Mouse (Mus musculus): ENCODE measurements around the gene Fgfr2. TPM values are rescaled to one million over a fixed set of nuclear protein-coding genes. Genes with fewer than 3 reads are reported as not detected.

The Fgfr2 gene
- polyA plus RNA-seq, 1 experiment from 2014 or later, result 123 TPM

DNA sequence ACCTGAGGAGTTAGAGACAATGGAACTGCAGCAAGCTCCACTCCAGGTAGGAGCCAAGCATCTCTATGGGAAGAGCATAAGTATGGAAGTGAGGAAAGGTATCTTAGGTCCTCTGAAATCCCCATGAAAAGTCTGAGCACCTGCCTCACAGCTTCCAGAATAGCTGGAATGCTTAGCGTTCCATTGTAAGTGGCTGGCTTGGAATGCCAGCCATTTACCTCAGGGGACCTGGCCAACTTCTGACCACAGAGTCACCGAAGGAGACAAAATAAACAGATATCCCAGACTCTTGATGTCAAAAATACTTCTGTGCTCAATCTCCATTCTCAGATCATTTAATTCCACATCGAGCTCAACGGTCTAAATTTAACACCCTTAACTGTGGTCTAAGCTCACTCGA, 2946.1 kb downstream of the Fgfr2 start:
- Histone ChIP-seq H3K4me1 (peaks cover 31% of the 10 kb centered on the region), H3K4me3 (no peak overlapping the region), H3K9ac (no peak overlapping the region), H3K9me3 (no peaks in the 10 kb centered on the region), H3K27ac (no peak overlapping the region; the same call in 1 of the 2 replicates), H3K27me3 (no peaks in the 10 kb centered on the region), H3K4me2 (replicated peaks) (no peak overlapping the region), H3K36me3 (peaks cover 88% of the 10 kb centered on the region)
- no peak for ATAC-seq (ENCODE audit: low FRiP score, low read depth)
- WGBS, result 77% methylated on average over 5 of the region's 5 CpGs

DNA sequence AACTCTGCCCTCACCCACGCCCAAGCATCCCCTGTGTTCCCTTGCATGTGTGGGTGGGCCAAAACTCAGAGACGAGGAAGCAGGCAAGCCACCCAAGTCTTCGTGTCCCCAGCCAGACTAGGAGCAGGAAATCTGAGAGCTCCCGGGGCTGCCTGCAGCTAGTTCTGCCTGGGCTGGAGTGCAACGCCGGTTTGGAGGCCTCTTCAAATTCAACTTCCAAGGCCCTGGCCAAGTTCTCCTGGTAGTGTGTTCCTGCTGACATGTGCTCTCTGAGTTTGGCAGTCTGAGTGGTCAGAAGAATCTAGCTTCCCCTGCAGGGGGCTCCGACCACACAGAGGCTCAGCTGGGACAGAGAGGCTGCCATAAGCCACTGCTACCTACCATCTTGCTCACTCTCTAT, 2948.6 kb downstream of the Fgfr2 start:
- no peak for ATAC-seq (ENCODE audit: low FRiP score, low read depth)
- peaks cover 32% of the 10 kb centered on the region for H3K4me1 ChIP-seq

DNA sequence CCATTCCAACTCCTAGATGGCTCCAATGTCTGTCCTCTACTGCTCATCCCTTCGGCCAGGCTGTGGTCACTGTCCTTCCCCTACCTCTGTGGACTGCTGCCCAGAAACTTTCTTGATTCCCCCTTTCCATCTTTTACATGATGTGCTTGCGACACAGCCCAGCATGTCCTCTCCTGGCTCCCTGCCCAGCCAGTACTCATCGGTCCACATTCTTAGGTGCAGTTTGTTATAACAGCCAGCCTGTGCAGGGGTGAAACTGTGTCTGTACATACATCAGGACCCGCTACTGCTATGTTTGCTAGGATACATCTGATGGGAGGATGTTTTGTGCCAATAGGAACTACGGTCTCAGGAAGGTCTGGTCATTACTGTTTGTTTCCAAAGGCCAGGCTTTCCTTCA, 2949.2 kb downstream of the Fgfr2 start:
- H3K27ac ChIP-seq, result no peak overlapping the region
- H3K9ac ChIP-seq, result no peak overlapping the region
- H3K9me3 ChIP-seq, result no peaks in the 10 kb centered on the region
- no peak for ATAC-seq (ENCODE audit: low FRiP score, low read depth)
- WGBS, result 84% methylated on average over 5 of the region's 5 CpGs
- no peak overlapping the region for H3K4me3 ChIP-seq
- peaks cover 38% of the 10 kb centered on the region for H3K4me1 ChIP-seq
- no peaks in the 10 kb centered on the region for H3K27me3 ChIP-seq
- no peak overlapping the region for H3K4me2 ChIP-seq (replicated peaks)
- peaks cover 97% of the 10 kb centered on the region for H3K36me3 ChIP-seq

More for the DNA sequence above, 2948.6 kb downstream of the Fgfr2 start:
- WGBS, result 48% methylated on average over 7 of the region's 7 CpGs
- Histone ChIP-seq H3K27me3 (no peaks in the 10 kb centered on the region), H3K4me3 (no peak overlapping the region), H3K27ac (peak overlapping the region; percentile 63), H3K4me2 (replicated peaks) (no peak overlapping the region), H3K9me3 (no peaks in the 10 kb centered on the region), H3K9ac (no peak overlapping the region), H3K36me3 (peaks cover 95% of the 10 kb centered on the region)

DNA sequence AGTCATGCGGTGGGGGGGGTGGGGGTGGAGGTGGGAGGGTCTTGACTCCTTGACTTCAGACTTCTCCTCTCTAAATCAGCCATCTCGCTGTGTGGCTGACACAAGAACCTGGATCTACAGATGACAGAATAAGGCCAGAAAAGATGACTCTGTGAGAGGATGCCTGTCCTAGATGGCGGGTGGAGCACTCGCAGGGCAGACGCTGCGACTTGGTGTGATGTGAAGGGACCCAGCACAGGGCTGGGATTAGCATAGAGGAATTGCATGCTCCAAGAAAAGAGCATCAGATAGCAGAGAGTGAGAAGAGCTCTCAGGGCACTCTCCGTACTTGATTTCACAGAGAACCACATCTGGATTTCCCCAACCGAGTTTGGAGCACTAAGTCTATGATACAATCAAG, 2953.0 kb downstream of the Fgfr2 start:
- no peak overlapping the region for H3K4me2 ChIP-seq (replicated peaks)
- no peak for ATAC-seq (ENCODE audit: low FRiP score, low read depth)
- no peak overlapping the region for H3K27ac ChIP-seq

DNA sequence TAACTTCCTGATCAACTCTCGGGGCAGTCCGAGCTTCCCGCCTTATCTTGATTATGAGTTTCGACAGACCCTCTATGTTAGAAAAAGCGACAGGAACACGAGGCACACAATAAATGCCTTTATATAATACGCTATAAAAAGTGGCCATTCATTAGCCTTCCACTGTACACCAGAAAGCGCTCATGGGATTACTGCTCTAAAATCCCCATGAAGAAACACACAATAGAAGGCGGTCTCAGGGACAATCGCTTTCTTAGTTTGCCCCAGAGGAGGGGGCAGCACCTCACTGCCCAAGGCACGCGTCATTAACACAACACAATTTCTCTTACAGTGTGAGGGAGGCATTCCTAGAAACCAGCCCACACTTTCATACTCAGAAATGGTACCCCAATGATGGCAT, 2954.9 kb downstream of the Fgfr2 start:
- no peak overlapping the region for H3K4me2 ChIP-seq (replicated peaks)
- 0 out of 2 replicates have a peak, but pooled peaks have one; percentile 12 for ATAC-seq (ENCODE audit: low FRiP score, low read depth)
- WGBS, result 53% methylated on average over 12 of the region's 12 CpGs
- no peak overlapping the region for H3K9ac ChIP-seq
- H3K27ac ChIP-seq, result peak overlapping the region; percentile 55; the same call in 1 of the 2 replicates
- no peaks in the 10 kb centered on the region for H3K9me3 ChIP-seq
- no peak overlapping the region for H3K4me3 ChIP-seq
- peaks cover 57% of the 10 kb centered on the region for H3K4me1 ChIP-seq
- H3K36me3 ChIP-seq, result peaks cover 73% of the 10 kb centered on the region
- H3K27me3 ChIP-seq, result no peaks in the 10 kb centered on the region

More for the DNA sequence above, 2953.0 kb downstream of the Fgfr2 start:
- H3K4me3 ChIP-seq, result no peak overlapping the region
- no peaks in the 10 kb centered on the region for H3K27me3 ChIP-seq
- peaks cover 53% of the 10 kb centered on the region for H3K4me1 ChIP-seq
- WGBS, result 66% methylated on average over 8 of the region's 8 CpGs
- H3K9ac ChIP-seq, result no peak overlapping the region
- peaks cover 81% of the 10 kb centered on the region for H3K36me3 ChIP-seq
- H3K9me3 ChIP-seq, result no peaks in the 10 kb centered on the region

DNA sequence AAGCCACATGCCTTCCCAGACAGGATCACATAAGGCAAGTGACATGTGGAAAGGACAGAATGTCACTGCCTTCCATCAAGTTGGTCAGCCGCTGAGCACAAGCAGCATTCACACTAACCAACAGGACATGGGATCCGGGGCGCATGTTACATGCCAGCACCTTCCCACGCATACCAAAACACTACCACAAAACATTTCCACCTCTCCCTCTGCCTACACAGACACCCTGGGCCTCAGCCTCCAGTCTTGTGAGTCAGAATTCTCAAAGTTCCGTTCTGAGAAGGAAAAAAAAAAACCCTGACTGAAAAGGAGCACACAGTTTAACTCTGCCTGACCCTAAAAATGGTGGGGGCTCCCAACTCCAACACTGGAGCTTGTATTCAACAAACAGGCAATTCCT, 2955.9 kb downstream of the Fgfr2 start:
- Histone ChIP-seq H3K27ac (peak overlapping the region; percentile 72; the same call in 1 of the 2 replicates), H3K36me3 (peaks cover 71% of the 10 kb centered on the region), H3K4me1 (peaks cover 62% of the 10 kb centered on the region), H3K9ac (no peak overlapping the region), H3K4me2 (replicated peaks) (no peak overlapping the region), H3K4me3 (no peak overlapping the region), H3K9me3 (no peaks in the 10 kb centered on the region), H3K27me3 (no peaks in the 10 kb centered on the region)
- WGBS, result 75% methylated on average over 5 of the region's 5 CpGs
- no peak for ATAC-seq (ENCODE audit: low FRiP score, low read depth)

DNA sequence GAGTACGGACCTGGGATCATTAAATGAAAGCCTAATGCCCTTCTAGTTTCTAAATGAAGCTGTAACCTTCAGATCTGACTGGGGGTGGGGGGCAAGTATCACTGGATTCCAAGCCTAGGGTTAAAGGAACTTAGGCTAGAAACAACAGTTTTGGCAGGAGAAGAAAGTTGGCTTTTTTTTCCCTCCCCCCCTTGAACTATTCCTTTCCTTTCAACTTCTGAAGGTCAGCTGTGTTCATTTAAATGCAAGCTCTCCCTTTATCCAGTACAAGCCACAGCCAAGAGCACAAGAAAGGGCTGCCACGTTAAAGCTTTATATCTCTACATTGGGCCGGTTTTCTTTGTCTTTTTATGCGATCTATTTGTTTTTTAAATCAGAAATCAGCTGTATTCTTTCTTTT, 2957.0 kb downstream of the Fgfr2 start:
- H3K36me3 ChIP-seq, result peaks cover 70% of the 10 kb centered on the region
- 48% methylated on average over 4 of the region's 4 CpGs for WGBS
- 0 out of 2 replicates have a peak, but pooled peaks have one; percentile 42 for ATAC-seq (ENCODE audit: low FRiP score, low read depth)

DNA sequence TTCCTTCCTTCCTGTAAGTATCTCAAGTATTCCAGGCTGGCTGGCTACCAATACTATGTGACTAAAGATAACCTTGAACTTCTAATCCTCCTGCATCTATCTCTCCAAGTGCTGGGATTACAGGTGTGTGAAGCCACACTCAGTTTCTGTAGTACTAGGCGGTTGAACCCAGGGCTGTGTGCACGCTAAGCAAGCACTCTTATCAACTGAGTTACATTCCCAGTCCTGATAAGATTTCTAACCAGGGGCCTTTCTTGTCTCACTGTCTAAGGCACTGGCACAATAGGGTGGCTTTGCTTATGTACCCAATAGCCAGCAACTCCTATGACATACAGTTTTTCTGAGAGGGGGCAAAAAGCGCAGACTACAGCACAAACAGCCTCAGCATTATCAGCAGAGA, 2957.7 kb downstream of the Fgfr2 start:
- Histone ChIP-seq H3K27ac (peak overlapping the region; percentile 77; the same call in 1 of the 2 replicates), H3K4me2 (replicated peaks) (no peak overlapping the region), H3K4me3 (no peak overlapping the region), H3K9me3 (no peaks in the 10 kb centered on the region), H3K36me3 (peaks cover 63% of the 10 kb centered on the region), H3K9ac (no peak overlapping the region), H3K4me1 (peaks cover 80% of the 10 kb centered on the region), H3K27me3 (no peaks in the 10 kb centered on the region)
- WGBS, result 86% methylated on average over 3 of the region's 3 CpGs
- ATAC-seq (ENCODE audit: low FRiP score, low read depth), result no peak

More for the DNA sequence above, 2957.0 kb downstream of the Fgfr2 start:
- H3K9me3 ChIP-seq, result no peaks in the 10 kb centered on the region
- no peak overlapping the region for H3K9ac ChIP-seq
- H3K27me3 ChIP-seq, result no peaks in the 10 kb centered on the region
- no peak overlapping the region for H3K4me3 ChIP-seq
- no peak overlapping the region for H3K4me2 ChIP-seq (replicated peaks)
- H3K27ac ChIP-seq, result peak overlapping the region; percentile 72; the same call in 1 of the 2 replicates
- H3K4me1 ChIP-seq, result peaks cover 73% of the 10 kb centered on the region

DNA sequence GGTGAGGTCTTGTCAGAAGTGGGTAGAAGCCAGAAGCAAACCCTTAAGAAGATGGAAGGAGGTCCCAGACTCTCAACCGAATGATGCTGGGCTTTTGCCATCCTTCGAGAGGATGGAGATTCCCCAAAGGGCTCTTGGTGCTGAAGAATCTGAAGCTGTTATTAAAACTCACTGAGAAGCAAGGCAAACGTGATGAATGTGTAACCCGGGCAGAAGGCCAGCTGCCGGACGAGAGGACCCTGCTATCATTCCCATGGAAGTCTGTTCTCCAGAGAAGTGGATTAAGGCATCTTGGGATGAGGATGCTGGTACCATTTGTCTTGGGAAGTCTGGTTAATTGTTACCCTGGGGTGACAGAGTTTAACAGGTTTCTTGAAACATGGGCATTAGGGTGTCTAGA, 2960.4 kb downstream of the Fgfr2 start:
- H3K4me2 ChIP-seq (replicated peaks), result no peak overlapping the region
- H3K27me3 ChIP-seq, result no peaks in the 10 kb centered on the region
- H3K4me3 ChIP-seq, result no peak overlapping the region
- H3K4me1 ChIP-seq, result peaks cover 66% of the 10 kb centered on the region
- H3K36me3 ChIP-seq, result peaks cover 38% of the 10 kb centered on the region
- H3K9ac ChIP-seq, result no peak overlapping the region
- no peaks in the 10 kb centered on the region for H3K9me3 ChIP-seq
- 83% methylated on average over 6 of the region's 6 CpGs for WGBS
- no peak for ATAC-seq (ENCODE audit: low FRiP score, low read depth)
- H3K27ac ChIP-seq, result no peak overlapping the region

DNA sequence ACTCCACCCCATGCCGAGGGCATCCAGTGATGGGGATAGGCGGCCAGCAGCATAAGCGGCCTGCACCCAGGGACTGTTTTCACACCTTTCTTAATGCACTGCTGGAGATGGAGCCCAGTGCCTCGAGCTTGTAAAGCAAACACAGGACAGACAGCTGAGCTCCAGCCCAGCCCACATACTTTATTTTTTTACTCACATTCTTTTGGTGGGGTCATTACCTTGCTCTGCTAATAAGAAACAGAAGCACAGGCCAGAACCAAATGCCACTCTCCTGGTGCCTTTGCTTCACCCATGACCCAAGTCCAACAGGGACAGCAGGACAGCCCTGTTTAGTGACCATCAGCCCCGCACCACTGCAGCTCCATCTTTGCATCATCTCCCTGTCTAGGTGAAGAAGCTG, 2961.6 kb downstream of the Fgfr2 start:
- Histone ChIP-seq H3K9ac (no peak overlapping the region), H3K4me1 (peaks cover 55% of the 10 kb centered on the region), H3K9me3 (no peaks in the 10 kb centered on the region), H3K36me3 (peaks cover 28% of the 10 kb centered on the region), H3K27me3 (no peaks in the 10 kb centered on the region), H3K4me2 (replicated peaks) (no peak overlapping the region), H3K4me3 (no peak overlapping the region), H3K27ac (peak overlapping the region; percentile 56)
- WGBS, result 25% methylated on average over 5 of the region's 5 CpGs
- ATAC-seq (ENCODE audit: low FRiP score, low read depth), result peak; percentile 34; the same call in 1 of the 2 replicates

DNA sequence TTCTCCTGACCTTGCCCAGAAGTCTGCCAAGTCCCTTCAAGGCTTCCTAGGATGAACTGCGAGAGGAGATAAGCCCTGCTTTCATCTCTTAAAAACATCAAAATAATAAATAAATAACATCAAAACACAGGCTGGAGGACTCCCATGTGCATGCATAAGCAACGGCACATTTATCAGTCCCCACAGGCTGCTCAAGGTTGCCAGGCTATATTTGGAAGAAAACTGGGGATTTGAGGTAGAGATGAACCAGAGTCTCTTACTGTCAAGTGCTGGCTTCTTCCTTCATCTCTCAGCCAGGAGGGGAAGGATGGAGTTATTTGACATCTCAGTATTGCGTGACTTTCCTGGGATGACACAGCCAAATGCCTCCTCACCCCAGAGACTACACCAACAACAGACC, 2964.3 kb downstream of the Fgfr2 start:
- Histone ChIP-seq H3K4me1 (peaks cover 30% of the 10 kb centered on the region), H3K4me3 (no peak overlapping the region), H3K27ac (no peak overlapping the region; the same call in 1 of the 2 replicates), H3K4me2 (replicated peaks) (no peak overlapping the region), H3K9ac (no peak overlapping the region), H3K9me3 (no peaks in the 10 kb centered on the region), H3K27me3 (no peaks in the 10 kb centered on the region), H3K36me3 (peaks cover 23% of the 10 kb centered on the region)
- 87% methylated on average over 3 of the region's 3 CpGs for WGBS
- no peak for ATAC-seq (ENCODE audit: low FRiP score, low read depth)

DNA sequence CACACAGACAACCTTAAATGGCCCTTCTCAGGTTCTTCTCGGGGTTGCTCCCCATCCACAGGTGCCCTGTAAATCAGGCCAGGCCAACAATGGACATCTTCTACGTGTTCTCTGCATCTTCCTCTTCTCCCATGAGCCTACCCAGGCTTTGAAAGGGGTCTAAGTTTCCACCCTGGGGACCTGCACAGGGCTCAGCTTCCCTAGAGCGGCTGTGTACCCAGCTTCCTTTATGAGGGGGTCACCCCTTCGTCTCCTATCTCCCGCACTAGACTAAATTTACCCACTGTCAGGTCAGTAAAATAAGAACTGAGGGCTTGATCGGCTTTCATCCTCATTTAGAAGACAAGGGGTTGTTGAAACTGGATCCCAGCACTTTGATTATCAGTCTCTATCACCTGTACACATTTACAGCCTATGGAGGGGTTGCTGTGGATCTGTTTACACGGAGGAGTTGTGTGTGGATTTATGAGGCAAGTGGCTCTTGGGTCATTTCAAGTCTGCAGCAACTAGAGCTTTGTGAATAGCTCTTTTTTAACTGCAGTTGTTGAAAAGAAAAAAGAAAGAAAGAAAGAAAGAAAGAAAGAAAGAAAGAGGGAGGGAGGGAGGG, 2969.7 kb downstream of the Fgfr2 start:
- Histone ChIP-seq H3K4me3 (no peak overlapping the region), H3K9ac (no peak overlapping the region), H3K4me2 (replicated peaks) (no peak overlapping the region), H3K9me3 (no peaks in the 10 kb centered on the region), H3K27me3 (no peaks in the 10 kb centered on the region), H3K36me3 (no peaks in the 10 kb centered on the region), H3K4me1 (no peaks in the 10 kb centered on the region), H3K27ac (no peak overlapping the region)
- WGBS, result 51% methylated on average over 7 of the region's 7 CpGs
- ATAC-seq (ENCODE audit: low FRiP score, low read depth), result no peak

DNA sequence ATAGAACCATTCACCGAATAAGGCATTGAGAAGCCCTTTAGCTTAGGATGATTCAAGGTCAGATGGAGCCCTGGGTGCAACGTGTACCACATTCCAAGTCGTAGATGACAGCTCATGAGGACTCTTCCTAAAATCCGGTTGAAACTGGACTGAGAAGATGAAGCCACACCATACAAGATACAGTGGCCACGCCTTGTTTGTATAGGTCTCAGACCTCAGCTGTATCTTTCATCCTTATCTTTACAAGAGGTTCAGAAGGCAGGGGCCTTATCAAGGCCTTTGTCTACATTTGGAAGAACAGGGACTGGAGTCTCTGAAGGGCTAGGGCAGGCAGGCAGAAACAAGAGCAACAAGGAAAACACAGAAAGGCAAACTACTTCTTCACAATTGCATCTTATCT, 2974.2 kb downstream of the Fgfr2 start:
- no peak overlapping the region for H3K9ac ChIP-seq
- no peaks in the 10 kb centered on the region for H3K36me3 ChIP-seq
- WGBS, result 88% methylated on average over 5 of the region's 5 CpGs
- no peaks in the 10 kb centered on the region for H3K9me3 ChIP-seq
- no peak overlapping the region for H3K4me3 ChIP-seq
- no peak for ATAC-seq (ENCODE audit: low FRiP score, low read depth)
- H3K27ac ChIP-seq, result no peak overlapping the region
- no peak overlapping the region for H3K4me2 ChIP-seq (replicated peaks)
- H3K4me1 ChIP-seq, result peaks cover 3% of the 10 kb centered on the region
- no peaks in the 10 kb centered on the region for H3K27me3 ChIP-seq
